Mouse (Mus musculus) forebrain, embryonic 12.5 days (tissue): ENCODE results near the gene Dock8. TPM values are rescaled to one million over a fixed set of nuclear protein-coding genes. Genes with fewer than 3 reads are reported as not detected.

Source experiments
- ATAC-seq: fragments of 200-750 bp; cut with Nextera tagmentation; 2 replicates; pipeline ENCODE4 v1.8.0; 2017; ENCODE audit warnings: moderate TSS enrichment; ENCODE audit not compliant: low FRiP score
- H3K27ac ChIP-seq: fragments of 300-500 bp; sonication (generic); 2 replicates; pipeline ENCODE4 v1.5.1; 2016; ENCODE audit warnings: mild to moderate bottlenecking
- H3K27me3 ChIP-seq: fragments of 300-500 bp; sonication (generic); 2 replicates; pipeline ENCODE4 v1.6.1; 2016; ENCODE audit warnings: mild to moderate bottlenecking
- H3K36me3 ChIP-seq: fragments of 300-500 bp; sonication (generic); replicated peaks from 2 replicates; pipeline ENCODE4 v1.6.1; 2016; ENCODE audit warnings: mild to moderate bottlenecking
- H3K4me1 ChIP-seq: fragments of 300-500 bp; sonication (generic); 2 replicates; pipeline ENCODE4 v1.6.1; 2016
- H3K4me2 ChIP-seq: fragments of 300-500 bp; sonication (generic); 2 replicates; pipeline ENCODE4 v1.6.1; 2016; ENCODE audit warnings: mild to moderate bottlenecking, moderate library complexity
- H3K4me3 ChIP-seq: fragments of 300-500 bp; sonication (generic); replicated peaks from 2 replicates; pipeline ENCODE4 v1.5.1; 2016; ENCODE audit warnings: mild to moderate bottlenecking
- H3K9ac ChIP-seq: fragments of 300-500 bp; sonication (generic); 2 replicates; pipeline ENCODE4 v1.6.1; 2016; ENCODE audit warnings: mild to moderate bottlenecking
- H3K9me3 ChIP-seq: fragments of 300-500 bp; sonication (generic); 2 replicates; pipeline ENCODE4 v1.6.1; 2016
- WGBS: fragments of 180-500 bp; shearing (Covaris S2); methylation state at CpG from one replicate; pipeline ENCODE4 v1.1.7; 2016; 5-methylcytosine and 5-hydroxymethylcytosine counted together
- polyA plus RNA-seq: library from polyadenylated mRNA; unstranded; fragments of >200 nt; fragmentation: Nextera tagmentation; extraction: Ambion mirVana; gene quantifications from 2 replicates; pipeline ENCODE4 v1.2.1, GENCODE M21; 2016

The Dock8 gene
- polyA plus RNA-seq, 1 experiment from 2014 or later: 1.3 TPM

DNA sequence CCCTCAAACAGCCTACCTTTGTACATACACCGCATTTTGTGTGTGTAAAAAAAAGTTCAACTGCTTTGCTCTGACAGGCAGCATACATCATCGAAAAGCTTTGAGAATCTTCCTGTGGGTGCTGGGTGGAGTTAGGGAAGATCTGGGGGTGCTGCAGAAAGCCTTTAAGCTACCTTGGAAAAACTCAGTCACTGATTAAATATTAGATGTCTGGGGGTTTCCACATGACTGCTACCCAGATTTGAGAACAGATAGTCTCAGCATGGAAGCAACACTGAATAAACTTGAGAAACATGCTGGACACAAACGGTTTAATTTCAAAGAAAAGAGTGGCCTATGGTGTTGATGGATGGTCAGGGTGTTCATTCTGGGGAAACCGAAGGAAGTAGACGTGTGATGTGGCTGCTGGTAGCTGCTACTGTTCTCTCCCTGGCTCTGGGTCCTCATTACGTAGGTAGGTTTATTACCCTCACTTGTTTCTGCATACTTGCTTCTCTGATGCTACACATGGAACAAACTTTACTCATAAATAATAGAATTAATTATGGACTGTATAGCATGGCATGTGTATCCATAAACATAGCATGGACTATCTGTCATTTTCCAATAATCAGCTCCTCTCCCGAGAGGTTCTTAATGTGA lies 15.4 kb upstream of the Dock8 start:
- no peaks in the 10 kb centered on the region for H3K4me1 ChIP-seq
- H3K4me3 ChIP-seq: no peak overlapping the region
- H3K9ac ChIP-seq: no peak overlapping the region
- no peaks in the 10 kb centered on the region for H3K36me3 ChIP-seq
- ATAC-seq: no peak
- no peak overlapping the region for H3K27ac ChIP-seq
- H3K4me2 ChIP-seq: no peak overlapping the region
- 82% methylated on average over 7 of the region's 7 CpGs for WGBS
- H3K9me3 ChIP-seq: no peaks in the 10 kb centered on the region
- H3K27me3 ChIP-seq: no peaks in the 10 kb centered on the region

DNA sequence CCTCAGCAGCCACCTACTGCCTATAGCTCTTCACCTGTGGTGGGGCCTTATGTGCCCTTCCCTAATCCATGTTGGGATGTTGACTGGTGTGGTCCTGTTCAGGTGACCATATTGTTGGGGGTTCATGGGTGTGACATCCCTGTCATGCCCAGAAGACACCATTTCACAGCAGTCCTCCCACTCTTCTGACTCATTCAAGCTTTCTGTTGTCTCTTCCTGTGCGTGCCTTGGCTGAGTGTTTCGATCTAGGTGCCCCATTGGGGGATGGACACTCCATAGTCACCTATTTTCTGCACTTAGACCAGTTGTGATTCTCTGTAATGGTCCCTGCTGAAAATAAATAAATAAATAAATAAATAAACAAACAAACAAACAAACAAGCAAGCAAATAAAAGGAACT lies 14.3 kb upstream of the Dock8 start:
- no peaks in the 10 kb centered on the region for H3K36me3 ChIP-seq
- no peak overlapping the region for H3K9ac ChIP-seq
- no peaks in the 10 kb centered on the region for H3K4me1 ChIP-seq
- H3K27ac ChIP-seq: no peak overlapping the region
- H3K27me3 ChIP-seq: no peaks in the 10 kb centered on the region
- no peak overlapping the region for H3K4me3 ChIP-seq
- ATAC-seq: no peak
- 95% methylated on average over 2 of the region's 2 CpGs for WGBS
- no peaks in the 10 kb centered on the region for H3K9me3 ChIP-seq
- H3K4me2 ChIP-seq: no peak overlapping the region

GRCm38 (mm10) chr19:24987355-24987754 lies 12.0 kb upstream of the Dock8 start:
- H3K4me1 ChIP-seq: no peaks in the 10 kb centered on the region
- no peaks in the 10 kb centered on the region for H3K36me3 ChIP-seq

DNA sequence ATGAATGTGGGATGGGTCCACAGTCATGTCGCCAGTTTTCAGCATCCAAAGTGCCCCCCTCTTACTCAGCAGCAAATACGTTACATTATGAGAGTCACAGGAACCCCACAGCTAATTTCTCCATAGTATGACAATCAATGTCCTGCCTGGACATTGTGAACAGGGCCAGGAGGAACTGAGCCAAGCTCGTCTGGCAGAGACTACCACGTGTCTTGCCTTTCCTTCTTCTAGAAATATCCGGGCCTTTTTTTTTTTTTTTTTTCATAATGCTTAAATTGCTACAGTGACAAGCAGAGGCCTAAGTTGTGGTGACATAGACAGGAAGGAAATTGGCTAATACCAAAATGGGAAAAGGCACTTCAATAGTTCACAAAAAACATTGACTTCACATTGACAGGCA lies 10.5 kb upstream of the Dock8 start:
- no peaks in the 10 kb centered on the region for H3K4me1 ChIP-seq
- H3K36me3 ChIP-seq: no peaks in the 10 kb centered on the region
- H3K9ac ChIP-seq: no peak overlapping the region
- H3K9me3 ChIP-seq: no peaks in the 10 kb centered on the region
- no peak overlapping the region for H3K4me2 ChIP-seq
- no peak overlapping the region for H3K27ac ChIP-seq
- H3K4me3 ChIP-seq: no peak overlapping the region
- no peak for ATAC-seq
- no peaks in the 10 kb centered on the region for H3K27me3 ChIP-seq
- 90% methylated on average over 5 of the region's 5 CpGs for WGBS

More at GRCm38 (mm10) chr19:24987355-24987754, 12.0 kb upstream of the Dock8 start:
- WGBS: 57% methylated on average over 4 of the region's 4 CpGs
- Histone ChIP-seq H3K4me2 (no peak overlapping the region), H3K9me3 (no peaks in the 10 kb centered on the region), H3K9ac (no peak overlapping the region), H3K27ac (no peak overlapping the region), H3K27me3 (no peaks in the 10 kb centered on the region), H3K4me3 (no peak overlapping the region)
- no peak for ATAC-seq

DNA sequence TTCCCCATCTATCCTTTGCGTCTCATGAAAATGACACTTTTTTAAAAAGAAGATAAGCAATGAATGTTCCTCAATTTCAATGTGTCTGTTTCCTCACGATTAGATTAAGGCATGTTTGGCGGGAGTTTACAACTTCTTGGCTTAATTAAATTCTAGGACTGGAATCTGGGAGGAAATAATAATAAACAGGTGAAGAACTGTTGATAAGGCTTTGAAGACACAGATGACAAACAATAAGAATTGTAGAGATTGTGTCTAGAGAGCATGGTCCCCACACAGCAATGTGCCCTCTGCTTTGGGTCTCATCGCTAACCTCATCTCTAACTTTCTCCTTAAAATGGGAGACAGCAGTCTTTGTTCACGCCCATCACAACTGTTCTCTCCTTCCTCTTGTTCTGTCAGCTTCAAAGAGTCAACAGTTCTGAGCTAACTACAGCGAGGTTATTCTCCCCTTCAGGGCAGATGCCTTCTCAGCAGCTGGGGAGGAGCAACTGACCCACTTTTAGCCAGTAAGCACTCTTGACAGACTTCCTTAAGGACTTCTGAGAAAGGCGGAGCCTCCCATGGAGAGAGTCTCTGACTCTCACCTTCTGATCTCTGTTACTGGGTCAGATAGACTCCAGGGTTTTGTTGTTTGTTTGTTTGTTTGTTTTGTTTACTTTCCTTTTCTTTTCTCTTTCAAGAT lies 9.1 kb upstream of the Dock8 start:
- WGBS: 78% methylated on average over 7 of the region's 7 CpGs
- Histone ChIP-seq H3K9me3 (no peaks in the 10 kb centered on the region), H3K4me1 (no peaks in the 10 kb centered on the region), H3K4me3 (no peak overlapping the region), H3K27ac (no peak overlapping the region), H3K36me3 (no peaks in the 10 kb centered on the region), H3K27me3 (no peaks in the 10 kb centered on the region), H3K9ac (no peak overlapping the region), H3K4me2 (no peak overlapping the region)
- no peak for ATAC-seq

DNA sequence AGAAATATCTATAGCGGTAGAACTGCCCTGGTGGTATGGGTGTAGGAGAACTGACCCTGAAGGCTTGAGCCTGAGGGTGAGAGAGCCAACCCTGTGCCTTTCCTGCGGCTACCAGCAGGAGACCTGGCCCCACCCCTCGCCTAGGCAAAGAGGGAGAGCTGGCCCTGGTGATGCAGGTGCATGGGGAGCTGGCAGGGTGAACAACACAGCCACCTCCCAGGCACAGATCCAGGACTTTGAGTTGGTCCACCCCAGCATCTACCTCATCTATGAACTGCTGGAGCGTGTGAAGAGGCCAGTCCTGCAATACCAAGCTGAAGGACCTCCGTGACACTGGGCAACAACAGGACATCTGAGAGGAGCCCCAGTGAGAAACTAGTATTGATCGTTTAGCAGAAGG lies 5.8 kb upstream of the Dock8 start:
- H3K4me2 ChIP-seq: no peak overlapping the region
- H3K27ac ChIP-seq: no peak overlapping the region
- no peaks in the 10 kb centered on the region for H3K9me3 ChIP-seq
- ATAC-seq: no peak
- no peaks in the 10 kb centered on the region for H3K36me3 ChIP-seq
- H3K4me1 ChIP-seq: no peaks in the 10 kb centered on the region
- H3K4me3 ChIP-seq: no peak overlapping the region
- no peak overlapping the region for H3K9ac ChIP-seq
- WGBS: 70% methylated on average over 6 of the region's 6 CpGs
- H3K27me3 ChIP-seq: peaks cover 21% of the 10 kb centered on the region

DNA sequence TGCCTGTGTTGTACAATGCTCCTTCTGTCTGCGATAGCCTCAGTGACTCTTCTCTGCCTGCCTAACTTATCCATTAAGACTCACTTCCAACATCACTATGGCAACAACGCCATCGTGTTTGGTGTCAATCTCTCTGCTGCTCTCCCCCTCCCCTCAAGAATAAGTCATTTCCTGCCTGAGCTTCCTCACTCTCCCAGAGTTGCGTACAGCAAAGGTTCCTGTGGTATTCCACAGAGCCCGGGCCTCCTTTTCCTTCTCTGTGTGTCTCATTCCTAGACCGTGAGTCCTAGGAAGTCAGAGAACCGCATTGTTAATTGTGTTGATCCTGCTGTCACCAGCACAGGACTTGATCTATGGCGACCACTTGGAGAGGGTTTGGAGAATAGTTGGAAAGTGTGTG lies 4.4 kb upstream of the Dock8 start:
- H3K4me3 ChIP-seq: no peak overlapping the region
- H3K9ac ChIP-seq: no peak overlapping the region
- H3K4me2 ChIP-seq: no peak overlapping the region
- peaks cover 10% of the 10 kb centered on the region for H3K4me1 ChIP-seq
- ATAC-seq: no peak
- H3K36me3 ChIP-seq: no peaks in the 10 kb centered on the region
- H3K27ac ChIP-seq: no peak overlapping the region
- H3K27me3 ChIP-seq: peaks cover 35% of the 10 kb centered on the region
- no peaks in the 10 kb centered on the region for H3K9me3 ChIP-seq
- WGBS: 65% methylated on average over 8 of the region's 8 CpGs

DNA sequence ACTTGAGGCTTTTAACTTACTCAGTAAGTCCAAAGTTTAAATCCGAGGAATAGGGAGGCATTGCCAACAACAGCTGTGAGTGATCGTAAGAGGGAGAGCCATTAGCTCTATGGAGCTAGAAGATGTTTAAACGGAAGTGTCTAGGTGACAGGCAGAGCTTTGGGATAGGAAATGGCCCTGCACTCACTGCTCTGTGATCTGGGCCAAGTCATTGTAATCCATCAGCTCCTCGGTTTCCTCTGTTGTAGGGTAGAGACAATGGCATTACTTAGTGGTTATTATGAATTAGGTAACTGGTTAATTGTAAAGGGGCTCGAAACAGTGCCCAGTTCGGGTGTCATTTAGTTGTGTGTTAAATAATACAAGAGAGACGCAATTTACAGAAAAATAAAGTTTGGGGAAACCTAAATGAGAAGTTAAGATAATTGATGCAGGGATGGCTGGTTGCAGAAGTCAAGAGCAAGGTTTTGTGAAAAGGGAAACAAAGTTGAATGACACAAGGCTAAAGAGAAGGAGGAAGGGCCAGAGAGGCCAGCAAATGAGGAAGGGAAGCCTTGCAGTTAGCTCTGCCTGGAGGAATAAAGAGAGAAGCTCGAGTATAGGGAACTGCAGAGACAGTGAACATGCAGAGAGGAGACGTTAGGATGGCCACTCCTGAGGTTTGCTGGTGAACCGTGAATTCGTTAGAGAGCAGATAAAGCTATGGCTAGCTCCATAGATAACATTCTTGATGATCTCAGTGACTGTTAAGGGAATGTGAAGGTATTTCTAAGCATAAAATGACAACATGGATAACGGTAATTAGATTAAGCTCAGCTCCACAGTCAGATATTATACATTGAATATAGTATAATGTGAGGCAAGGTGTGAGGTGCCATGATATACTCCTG lies 2.3 kb upstream of the Dock8 start:
- Histone ChIP-seq H3K27ac (no peak overlapping the region), H3K4me3 (no peak overlapping the region), H3K4me1 (peaks cover 12% of the 10 kb centered on the region), H3K9me3 (no peaks in the 10 kb centered on the region), H3K36me3 (no peaks in the 10 kb centered on the region), H3K4me2 (no peak overlapping the region), H3K27me3 (peaks cover 57% of the 10 kb centered on the region), H3K9ac (no peak overlapping the region)
- 66% methylated on average over 12 of the region's 12 CpGs for WGBS
- no peak for ATAC-seq

DNA sequence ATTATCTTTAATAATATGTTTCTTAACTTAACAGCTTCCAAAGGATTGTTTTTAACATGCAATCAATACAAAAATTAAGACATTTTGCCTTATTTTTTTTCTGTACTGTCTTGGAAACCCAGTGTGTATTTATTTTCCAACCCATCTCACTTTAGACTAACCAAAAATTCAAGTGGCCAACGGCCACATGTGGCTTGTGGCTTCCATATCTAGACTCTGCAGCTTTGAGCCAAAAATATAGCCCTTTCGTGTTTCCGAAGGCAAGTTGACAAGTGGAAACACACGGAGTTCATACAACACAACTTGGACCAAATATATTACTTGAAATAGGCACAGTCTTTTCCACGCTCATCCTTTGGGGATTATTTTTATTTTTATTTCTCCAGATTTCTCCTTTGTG lies 773 bp upstream of the Dock8 start:
- H3K27ac ChIP-seq: no peak overlapping the region
- H3K4me2 ChIP-seq: no peak overlapping the region
- H3K4me1 ChIP-seq: peaks cover 12% of the 10 kb centered on the region
- ATAC-seq: no peak
- H3K36me3 ChIP-seq: no peaks in the 10 kb centered on the region
- peaks cover 67% of the 10 kb centered on the region for H3K27me3 ChIP-seq
- H3K9me3 ChIP-seq: no peaks in the 10 kb centered on the region
- no peak overlapping the region for H3K9ac ChIP-seq
- no peak overlapping the region for H3K4me3 ChIP-seq
- 73% methylated on average over 5 of the region's 5 CpGs for WGBS

DNA sequence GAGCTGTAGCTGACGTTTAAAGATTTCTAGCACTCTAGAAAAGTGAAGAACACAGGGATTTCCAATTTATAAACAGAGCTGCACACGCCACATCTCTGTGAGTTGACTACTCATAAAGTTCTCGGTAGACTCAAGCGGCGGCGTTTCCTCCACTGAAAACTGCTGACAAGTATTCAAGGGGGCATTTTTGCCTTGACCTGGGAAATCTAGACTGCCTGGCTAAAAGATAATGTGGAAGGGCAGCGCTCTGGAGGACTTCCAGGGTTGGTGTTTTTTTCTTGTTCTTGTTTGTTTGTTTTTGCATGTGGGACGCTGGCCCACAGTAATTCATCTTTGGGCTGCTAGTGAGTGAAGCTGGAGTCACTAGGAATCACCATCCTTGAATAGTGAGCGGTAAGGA lies 819 bp downstream of the Dock8 start:
- Histone ChIP-seq H3K4me2 (peak overlapping the region; percentile 98), H3K27ac (no peak overlapping the region), H3K9ac (no peak overlapping the region), H3K4me1 (peaks cover 17% of the 10 kb centered on the region), H3K36me3 (no peaks in the 10 kb centered on the region), H3K4me3 (peak overlapping the region; percentile 71), H3K27me3 (peaks cover 67% of the 10 kb centered on the region), H3K9me3 (no peaks in the 10 kb centered on the region)
- ATAC-seq: no peak
- 40% methylated on average over 9 of the region's 9 CpGs for WGBS

- Histone ChIP-seq H3K4me1 (peaks cover 17% of the 10 kb centered on the region), H3K9me3 (no peaks in the 10 kb centered on the region), H3K27ac (no peak overlapping the region), H3K36me3 (no peaks in the 10 kb centered on the region), H3K27me3 (peaks cover 61% of the 10 kb centered on the region), H3K4me3 (no peak overlapping the region), H3K9ac (no peak overlapping the region), H3K4me2 (no peak overlapping the region)
- ATAC-seq: no peak
- WGBS: 93% methylated on average over 6 of the region's 6 CpGs
Observed at GRCm38 (mm10) chr19:25002032-25002431, 2.7 kb downstream of the Dock8 start.

- WGBS: 89% methylated on average over 3 of the region's 3 CpGs
- Histone ChIP-seq H3K27me3 (peaks cover 54% of the 10 kb centered on the region), H3K27ac (no peak overlapping the region), H3K9ac (no peak overlapping the region), H3K4me1 (peaks cover 17% of the 10 kb centered on the region), H3K4me2 (no peak overlapping the region), H3K4me3 (no peak overlapping the region), H3K36me3 (no peaks in the 10 kb centered on the region), H3K9me3 (no peaks in the 10 kb centered on the region)
- ATAC-seq: no peak
Observed at GRCm38 (mm10) chr19:25002828-25003227, 3.5 kb downstream of the Dock8 start.
